Mouse (Mus musculus): Measurements from ENCODE around the gene Igfbp1. TPM values are rescaled to one million over a fixed set of nuclear protein-coding genes. Genes with fewer than 3 reads are reported as not detected.
A peak's percentile ranks its signal among the peaks of the same experiment; 100 is the strongest.
"Not testable (repeated sequence)": the region's sequence is repeated elsewhere in the genome, so short reads cannot be mapped to it uniquely, and the experiment has no call there.

Gene Igfbp1
- polyA plus RNA-seq, 2 experiments = 48.0 to 62.0 TPM

- TF ChIP-seq EP300 (IDR thresholded peaks at IDR 0.05; ENCODE audit: low read depth) = no peak
- TF ChIP-seq CTCF (IDR thresholded peaks at IDR 0.05; ENCODE audit: low read depth) = no peak
- Histone ChIP-seq H3K4me1 (replicated peaks; ENCODE audit: control insufficient read depth in 2 of 2, insufficient read depth in 2 of 2, low read length in 1 of 2) (no peaks in the 10 kb centered on the region), H3K4me3 (ENCODE audit: insufficient read depth in 1 of 2, low read depth in 2 of 2, low read length in 2 of 2) (no peak overlapping the region), H3K9ac (replicated peaks) (no peak overlapping the region), H3K9me3 (ENCODE audit: control insufficient read depth, low read length) (no peaks in the 10 kb centered on the region), H3K27me3 (ENCODE audit: control insufficient read depth, insufficient read depth, low read length) (peaks cover 34% of the 10 kb centered on the region), H3K4me2 (ENCODE audit: low read depth) (no peak overlapping the region), H3K27ac (no peak overlapping the region), H3K36me3 (replicated peaks; ENCODE audit: control insufficient read depth, insufficient read depth, low read depth) (no peaks in the 10 kb centered on the region)
- no peak for ATAC-seq (ENCODE audit: insufficient read depth)
- no peak for DNase-seq (ENCODE audit: low read depth in 3 of 3, low spot score in 3 of 3)
- WGBS (ENCODE audit: insufficient replicate concordance) = 2% methylated on average over 12 of the region's 12 CpGs
Observed at GRCm38 (mm10) chr11:7214342-7214660, 16.7 kb downstream of the Igfbp1 start.

- Histone ChIP-seq H3K4me1 (replicated peaks; ENCODE audit: control insufficient read depth in 2 of 2, insufficient read depth in 2 of 2, low read length in 1 of 2) (no peaks in the 10 kb centered on the region), H3K9ac (replicated peaks) (no peak overlapping the region), H3K4me2 (ENCODE audit: low read depth) (no peak overlapping the region), H3K27me3 (ENCODE audit: control insufficient read depth, insufficient read depth, low read length) (peaks cover 34% of the 10 kb centered on the region), H3K4me3 (ENCODE audit: insufficient read depth in 1 of 2, low read depth in 2 of 2, low read length in 2 of 2) (no peak overlapping the region), H3K9me3 (ENCODE audit: control insufficient read depth, low read length) (no peaks in the 10 kb centered on the region), H3K36me3 (replicated peaks; ENCODE audit: control insufficient read depth, insufficient read depth, low read depth) (no peaks in the 10 kb centered on the region), H3K27ac (no peak overlapping the region)
- DNase-seq (ENCODE audit: low read depth in 3 of 3, low spot score in 3 of 3) = no peak
- 2% methylated on average over 14 of the region's 14 CpGs for WGBS (ENCODE audit: insufficient replicate concordance)
- ATAC-seq (ENCODE audit: insufficient read depth) = no peak
- TF ChIP-seq CTCF (IDR thresholded peaks at IDR 0.05; ENCODE audit: low read depth) (peak; percentile 15; the same call in 1 of the 2 replicates), EP300 (IDR thresholded peaks at IDR 0.05; ENCODE audit: low read depth) (no peak)
Observed at GRCm38 (mm10) chr11:7214761-7215160, 17.2 kb downstream of the Igfbp1 start.

- no peak overlapping the region for H3K4me3 ChIP-seq (ENCODE audit: insufficient read depth in 1 of 2, low read depth in 2 of 2, low read length in 2 of 2)
- no peak overlapping the region for H3K9ac ChIP-seq (replicated peaks)
- no peak overlapping the region for H3K27ac ChIP-seq
- 6% methylated on average over 8 of the region's 8 CpGs for WGBS (ENCODE audit: insufficient replicate concordance)
- H3K9me3 ChIP-seq (ENCODE audit: control insufficient read depth, low read length) = no peaks in the 10 kb centered on the region
- H3K36me3 ChIP-seq (replicated peaks; ENCODE audit: control insufficient read depth, insufficient read depth, low read depth) = no peaks in the 10 kb centered on the region
- no peaks in the 10 kb centered on the region for H3K4me1 ChIP-seq (replicated peaks; ENCODE audit: control insufficient read depth in 2 of 2, insufficient read depth in 2 of 2, low read length in 1 of 2)
- ATAC-seq (ENCODE audit: insufficient read depth) (no peak), DNase-seq (ENCODE audit: low read depth in 3 of 3, low spot score in 3 of 3) (no peak)
- no peak for TF ChIP-seq EP300 (IDR thresholded peaks at IDR 0.05; ENCODE audit: low read depth)
- peak; percentile 57 for TF ChIP-seq CTCF (IDR thresholded peaks at IDR 0.05; ENCODE audit: low read depth)
- H3K4me2 ChIP-seq (ENCODE audit: low read depth) = no peak overlapping the region
- H3K27me3 ChIP-seq (ENCODE audit: control insufficient read depth, insufficient read depth, low read length) = peaks cover 34% of the 10 kb centered on the region
Observed at GRCm38 (mm10) chr11:7215703-7216102, 18.1 kb downstream of the Igfbp1 start.

- not testable (repeated sequence) for H3K27ac ChIP-seq; H3K4me1 ChIP-seq (replicated peaks; ENCODE audit: control insufficient read depth in 2 of 2, insufficient read depth in 2 of 2, low read length in 1 of 2); H3K36me3 ChIP-seq (replicated peaks; ENCODE audit: control insufficient read depth, insufficient read depth, low read depth); H3K9ac ChIP-seq (replicated peaks); H3K27me3 ChIP-seq (ENCODE audit: control insufficient read depth, insufficient read depth, low read length); H3K9me3 ChIP-seq (ENCODE audit: control insufficient read depth, low read length); DNase-seq (ENCODE audit: low read depth in 3 of 3, low spot score in 3 of 3); H3K4me2 ChIP-seq (ENCODE audit: low read depth); ATAC-seq (ENCODE audit: insufficient read depth); H3K4me3 ChIP-seq (ENCODE audit: insufficient read depth in 1 of 2, low read depth in 2 of 2, low read length in 2 of 2)
- WGBS (ENCODE audit: insufficient replicate concordance) = 57% methylated on average over 8 of the region's 8 CpGs
- TF ChIP-seq CTCF (IDR thresholded peaks at IDR 0.05; ENCODE audit: low read depth) = peak; percentile 38
Observed at GRCm38 (mm10) chr11:7221826-7222225, 24.2 kb downstream of the Igfbp1 start.

- no peak for TF ChIP-seq CTCF (IDR thresholded peaks at IDR 0.05; ENCODE audit: low read depth)
- no peak for TF ChIP-seq EP300 (IDR thresholded peaks at IDR 0.05; ENCODE audit: low read depth)
- ATAC-seq (ENCODE audit: insufficient read depth) (no peak), DNase-seq (ENCODE audit: low read depth in 3 of 3, low spot score in 3 of 3) (no peak)
- Histone ChIP-seq H3K9me3 (ENCODE audit: control insufficient read depth, low read length) (no peaks in the 10 kb centered on the region), H3K9ac (replicated peaks) (no peak overlapping the region), H3K4me1 (replicated peaks; ENCODE audit: control insufficient read depth in 2 of 2, insufficient read depth in 2 of 2, low read length in 1 of 2) (no peaks in the 10 kb centered on the region), H3K27me3 (ENCODE audit: control insufficient read depth, insufficient read depth, low read length) (no peaks in the 10 kb centered on the region), H3K4me3 (ENCODE audit: insufficient read depth in 1 of 2, low read depth in 2 of 2, low read length in 2 of 2) (no peak overlapping the region), H3K4me2 (ENCODE audit: low read depth) (no peak overlapping the region), H3K27ac (no peak overlapping the region), H3K36me3 (replicated peaks; ENCODE audit: control insufficient read depth, insufficient read depth, low read depth) (no peaks in the 10 kb centered on the region)
- 48% methylated on average over 2 of the region's 2 CpGs for WGBS (ENCODE audit: insufficient replicate concordance)
Observed at GRCm38 (mm10) chr11:7226200-7226599, 28.6 kb downstream of the Igfbp1 start.

Data from liver, embryonic 14.5 days (tissue).